Mouse (Mus musculus): ENCODE measurements around the gene Bmf. TPM values are rescaled to one million over a fixed set of nuclear protein-coding genes. Genes with fewer than 3 reads are reported as not detected.

Gene Bmf
- polyA plus RNA-seq, 1 experiment from 2014 or later = 2.8 TPM

- no peak overlapping the region for H3K4me3 ChIP-seq (ENCODE audit: low read depth, low read length)
- no peaks in the 10 kb centered on the region for H3K9me3 ChIP-seq (ENCODE audit: control insufficient read depth, low read length)
- no peaks in the 10 kb centered on the region for H3K27me3 ChIP-seq (ENCODE audit: control insufficient read depth, insufficient read depth, low read length)
- H3K4me1 ChIP-seq (replicated peaks; ENCODE audit: control insufficient read depth, insufficient read depth) = peaks cover 8% of the 10 kb centered on the region
- no peaks in the 10 kb centered on the region for H3K36me3 ChIP-seq (ENCODE audit: control insufficient read depth, insufficient read depth, low read length)
- no peak overlapping the region for H3K9ac ChIP-seq (ENCODE audit: low read length)
- DNase-seq (ENCODE audit: low spot score) (no peak), ATAC-seq (ENCODE audit: low FRiP score, low TSS enrichment) (no peak)
- H3K27ac ChIP-seq (replicated peaks) = no peak overlapping the region
- H3K4me2 ChIP-seq (replicated peaks; ENCODE audit: low read depth) = no peak overlapping the region
- 81% methylated on average over 5 of the region's 5 CpGs for WGBS
- TF ChIP-seq EP300 (optimal IDR thresholded peaks at IDR 0.05) = no peak
- TF ChIP-seq CTCF (IDR thresholded peaks at IDR 0.05; ENCODE audit: low read depth) = no peak
Measured at GRCm38 (mm10) chr2:118526545-118526944, 22.9 kb downstream of the Bmf start.

- TF ChIP-seq CTCF (IDR thresholded peaks at IDR 0.05; ENCODE audit: low read depth) (no peak), EP300 (optimal IDR thresholded peaks at IDR 0.05) (no peak)
- H3K9me3 ChIP-seq (ENCODE audit: control insufficient read depth, low read length) = no peaks in the 10 kb centered on the region
- H3K27ac ChIP-seq (replicated peaks) = no peak overlapping the region
- H3K9ac ChIP-seq (ENCODE audit: low read length) = no peak overlapping the region
- H3K27me3 ChIP-seq (ENCODE audit: control insufficient read depth, insufficient read depth, low read length) = no peaks in the 10 kb centered on the region
- no peak overlapping the region for H3K4me2 ChIP-seq (replicated peaks; ENCODE audit: low read depth)
- peaks cover 11% of the 10 kb centered on the region for H3K4me1 ChIP-seq (replicated peaks; ENCODE audit: control insufficient read depth, insufficient read depth)
- no peak overlapping the region for H3K4me3 ChIP-seq (ENCODE audit: low read depth, low read length)
- no peak for DNase-seq (ENCODE audit: low spot score)
- WGBS = 76% methylated on average over 3 of the region's 3 CpGs
- no peak for ATAC-seq (ENCODE audit: low FRiP score, low TSS enrichment)
- no peaks in the 10 kb centered on the region for H3K36me3 ChIP-seq (ENCODE audit: control insufficient read depth, insufficient read depth, low read length)
Measured at GRCm38 (mm10) chr2:118524811-118525210, 24.7 kb downstream of the Bmf start.

- Histone ChIP-seq H3K27ac (replicated peaks) (peak overlapping the region; percentile 24; the same call in 1 of the 2 replicates), H3K4me1 (replicated peaks; ENCODE audit: control insufficient read depth, insufficient read depth) (peaks cover 7% of the 10 kb centered on the region; the same call in 1 of the 2 replicates), H3K36me3 (ENCODE audit: control insufficient read depth, insufficient read depth, low read length) (no peaks in the 10 kb centered on the region), H3K27me3 (ENCODE audit: control insufficient read depth, insufficient read depth, low read length) (no peaks in the 10 kb centered on the region), H3K9ac (ENCODE audit: low read length) (no peak overlapping the region), H3K9me3 (ENCODE audit: control insufficient read depth, low read length) (no peaks in the 10 kb centered on the region), H3K4me3 (ENCODE audit: low read depth, low read length) (no peak overlapping the region), H3K4me2 (replicated peaks; ENCODE audit: low read depth) (no peak overlapping the region)
- ATAC-seq (ENCODE audit: low FRiP score, low TSS enrichment) (no peak), DNase-seq (ENCODE audit: low spot score) (no peak)
- WGBS = 58% methylated on average over 5 of the region's 5 CpGs
- TF ChIP-seq CTCF (IDR thresholded peaks at IDR 0.05; ENCODE audit: low read depth) (no peak), EP300 (optimal IDR thresholded peaks at IDR 0.05) (no peak)
Measured at GRCm38 (mm10) chr2:118523163-118523730, 26.2 kb downstream of the Bmf start.

GRCm38 (mm10) chr2:118522265-118522664 is 27.2 kb downstream of the Bmf start:
- no peak overlapping the region for H3K4me3 ChIP-seq (ENCODE audit: low read depth, low read length)
- TF ChIP-seq EP300 (optimal IDR thresholded peaks at IDR 0.05) (no peak), CTCF (IDR thresholded peaks at IDR 0.05; ENCODE audit: low read depth) (no peak)
- H3K4me2 ChIP-seq (replicated peaks; ENCODE audit: low read depth) = no peak overlapping the region
- no peak overlapping the region for H3K9ac ChIP-seq (ENCODE audit: low read length)
- no peaks in the 10 kb centered on the region for H3K36me3 ChIP-seq (ENCODE audit: control insufficient read depth, insufficient read depth, low read length)
- ATAC-seq (ENCODE audit: low FRiP score, low TSS enrichment) (peak; percentile 67), DNase-seq (ENCODE audit: low spot score) (no peak)
- no peaks in the 10 kb centered on the region for H3K9me3 ChIP-seq (ENCODE audit: control insufficient read depth, low read length)
- peaks cover 7% of the 10 kb centered on the region; the same call in 1 of the 2 replicates for H3K4me1 ChIP-seq (replicated peaks; ENCODE audit: control insufficient read depth, insufficient read depth)
- H3K27me3 ChIP-seq (ENCODE audit: control insufficient read depth, insufficient read depth, low read length) = no peaks in the 10 kb centered on the region
- 16% methylated on average over 2 of the region's 2 CpGs for WGBS
- H3K27ac ChIP-seq (replicated peaks) = peak overlapping the region; percentile 53

DNA sequence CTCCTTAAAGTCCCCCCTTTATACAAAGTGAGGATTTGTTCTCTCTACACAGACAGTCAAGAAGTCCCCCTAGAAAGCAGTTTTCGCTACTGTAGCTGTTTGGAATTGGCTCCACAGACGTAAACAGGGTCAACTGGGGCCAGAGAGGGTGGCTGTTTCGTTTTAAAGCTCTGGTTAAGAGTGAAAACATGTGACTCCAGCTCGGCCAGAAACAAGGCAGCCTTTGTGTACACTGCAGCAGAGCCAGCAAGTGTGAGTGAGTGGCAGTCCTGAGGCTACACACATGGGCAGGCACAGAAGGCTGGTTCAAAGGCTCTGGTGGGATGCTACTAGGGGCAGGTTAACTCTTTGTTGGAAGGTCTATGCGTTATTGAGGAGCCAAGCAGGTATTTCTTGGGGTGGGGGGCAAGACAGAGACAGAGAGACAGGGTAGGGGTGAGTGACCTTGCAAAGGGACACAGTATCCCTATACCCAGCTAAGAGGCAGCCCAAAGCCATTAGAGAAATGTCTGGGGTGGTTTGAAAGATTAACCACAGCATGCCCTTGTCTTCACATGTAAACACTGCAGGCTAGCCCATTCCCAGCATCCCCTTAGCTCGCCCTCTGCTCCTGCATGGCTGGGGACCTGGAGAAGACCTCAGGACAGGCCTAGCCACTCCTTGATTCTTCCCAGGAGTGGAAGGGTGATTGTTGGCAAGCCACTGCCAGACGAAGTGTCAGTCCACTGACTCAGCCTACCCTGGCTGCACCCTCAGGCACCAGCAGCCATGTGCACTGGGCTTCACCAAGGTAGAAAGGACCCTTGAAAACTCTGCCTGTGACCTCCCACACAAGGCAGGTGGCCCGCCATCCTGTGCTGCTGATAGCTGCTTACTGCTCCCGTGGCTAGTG is 29.2 kb downstream of the Bmf start:
- peak; percentile 74 for DNase-seq (ENCODE audit: low spot score)
- Histone ChIP-seq H3K4me2 (replicated peaks; ENCODE audit: low read depth) (no peak overlapping the region), H3K9ac (ENCODE audit: low read length) (no peak overlapping the region), H3K27me3 (ENCODE audit: control insufficient read depth, insufficient read depth, low read length) (no peaks in the 10 kb centered on the region), H3K4me1 (replicated peaks; ENCODE audit: control insufficient read depth, insufficient read depth) (peaks cover 7% of the 10 kb centered on the region; the same call in 1 of the 2 replicates), H3K27ac (replicated peaks) (peak overlapping the region; percentile 73), H3K4me3 (ENCODE audit: low read depth, low read length) (no peak overlapping the region), H3K9me3 (ENCODE audit: control insufficient read depth, low read length) (no peaks in the 10 kb centered on the region), H3K36me3 (ENCODE audit: control insufficient read depth, insufficient read depth, low read length) (no peaks in the 10 kb centered on the region)
- TF ChIP-seq CTCF (IDR thresholded peaks at IDR 0.05; ENCODE audit: low read depth) (no peak), EP300 (optimal IDR thresholded peaks at IDR 0.05) (no peak)
- peak; percentile 89 for ATAC-seq (ENCODE audit: low FRiP score, low TSS enrichment)
- 41% methylated on average over 9 of the region's 9 CpGs for WGBS

Measured in stomach, postnatal 0 days (tissue).